Mouse (Mus musculus): Measurements from ENCODE around the gene Traf1.

- no peak for TF ChIP-seq POLR2AphosphoS2 (IDR thresholded peaks at IDR 0.05; ENCODE audit: insufficient read length, low read depth)
- no peak for TF ChIP-seq USF1 (IDR thresholded peaks at IDR 0.05; ENCODE audit: low read depth)
- no peak for TF ChIP-seq REST (IDR thresholded peaks at IDR 0.05; ENCODE audit: insufficient read depth, insufficient read length)
- no peak for TF ChIP-seq MYOD1 (IDR thresholded peaks at IDR 0.05; ENCODE audit: control insufficient read depth in 1 of 3, insufficient read length in 2 of 3, low read depth in 2 of 3)
- no peak for TF ChIP-seq TCF12 (IDR thresholded peaks at IDR 0.05; ENCODE audit: insufficient read depth, poor library complexity, severe bottlenecking)
- no peak for TF ChIP-seq POLR2A (IDR thresholded peaks at IDR 0.05; ENCODE audit: insufficient read length, low read depth)
- TF ChIP-seq E2F4 (IDR thresholded peaks at IDR 0.05; ENCODE audit: insufficient read depth): no peak
- no peak for TF ChIP-seq MYOG (IDR thresholded peaks at IDR 0.05; ENCODE audit: control insufficient read depth in 1 of 3, insufficient read depth in 1 of 3, insufficient read length in 2 of 3, low read depth in 2 of 3)
- no peak for TF ChIP-seq TCF3 (IDR thresholded peaks at IDR 0.05; ENCODE audit: insufficient read length, low read depth)
These were observed 58.8 kb downstream of the Traf1 start for GRCm38 (mm10) chr2:34902731-34903130.

All from myocyte (in vitro differentiated cells).